Mouse (Mus musculus) T-helper 17 cell (primary cell): ENCODE measurements around the gene Olfr221.

Experiments
- in situ Hi-C, 2 experiments: fragments of 300-600 bp; cut with MboI, MseI; formaldehyde crosslinking; loops; 1 replicate in 1 of 2; 2 replicates in 1 of 2; pipeline ENCODE4 v1.15.1; 2025; ENCODE audit warnings: high pct_unique_total_duplicates in 2 of 2

Gene Olfr221

GRCm38 (mm10) chr14:52006241-52006640 is 36.0 kb downstream of the Olfr221 start:
- in situ Hi-C loops: loop anchor here (5.0 to 10.0 kb wide), 3 partner anchors 66 to 921 kb away; no protein-coding TSS in a partner anchor

- in situ Hi-C loops: loop anchor here (5.0 to 10.0 kb wide), 3 partner anchors 67 to 921 kb away; no protein-coding TSS in a partner anchor
These were observed 36.6 kb downstream of the Olfr221 start for GRCm38 (mm10) chr14:52005616-52006015.

- in situ Hi-C loops: loop anchor here (5.0 to 10.0 kb wide), 3 partner anchors 67 to 920 kb away; no protein-coding TSS in a partner anchor
These were observed 37.1 kb downstream of the Olfr221 start for GRCm38 (mm10) chr14:52005141-52005540.

GRCm38 (mm10) chr14:52003981-52004495 is 38.2 kb downstream of the Olfr221 start:
- in situ Hi-C loops: loop anchor here in 1 of 2 experiments (10.0 kb wide), 1 partner anchor 919 kb away; no protein-coding TSS in a partner anchor

GRCm38 (mm10) chr14:51997483-51997882 is 44.8 kb downstream of the Olfr221 start:
- in situ Hi-C loops: no loop called here

GRCm38 (mm10) chr14:51996866-51997265 is 45.4 kb downstream of the Olfr221 start:
- in situ Hi-C loops: no loop called here

GRCm38 (mm10) chr14:51996231-51996841 is 45.9 kb downstream of the Olfr221 start:
- in situ Hi-C loops: no loop called here

- in situ Hi-C loops: no loop called here
These were observed 46.9 kb downstream of the Olfr221 start for GRCm38 (mm10) chr14:51995219-51995871.

GRCm38 (mm10) chr14:51994453-51994852 is 47.8 kb downstream of the Olfr221 start:
- in situ Hi-C loops: no loop called here

GRCm38 (mm10) chr14:51989461-51989970 is 52.7 kb downstream of the Olfr221 start:
- in situ Hi-C loops: no loop called here

- in situ Hi-C loops: no loop called here
These were observed 53.5 kb downstream of the Olfr221 start for GRCm38 (mm10) chr14:51988731-51989130.

- in situ Hi-C loops: no loop called here
These were observed 55.1 kb downstream of the Olfr221 start for GRCm38 (mm10) chr14:51987177-51987576.

GRCm38 (mm10) chr14:51986153-51986505 is 56.1 kb downstream of the Olfr221 start:
- in situ Hi-C loops: no loop called here

- in situ Hi-C loops: no loop called here
These were observed 56.7 kb downstream of the Olfr221 start for GRCm38 (mm10) chr14:51985301-51986152.

- in situ Hi-C loops: no loop called here
These were observed 57.7 kb downstream of the Olfr221 start, which contains the start of gene Arhgef40 for GRCm38 (mm10) chr14:51984247-51985231. Gene Arhgef40, plus strand, starts transcription at chr14:51984719.
